Mouse (Mus musculus): ENCODE measurements around the gene Prrx2. TPM values are rescaled to one million over a fixed set of nuclear protein-coding genes. Genes with fewer than 3 reads are reported as not detected.
A peak's percentile ranks its signal among the peaks of the same experiment; 100 is the strongest.

Gene Prrx2
- total RNA-seq (2021): 1 to 10 TPM; 1.0 to 2.8 TPM

DNA sequence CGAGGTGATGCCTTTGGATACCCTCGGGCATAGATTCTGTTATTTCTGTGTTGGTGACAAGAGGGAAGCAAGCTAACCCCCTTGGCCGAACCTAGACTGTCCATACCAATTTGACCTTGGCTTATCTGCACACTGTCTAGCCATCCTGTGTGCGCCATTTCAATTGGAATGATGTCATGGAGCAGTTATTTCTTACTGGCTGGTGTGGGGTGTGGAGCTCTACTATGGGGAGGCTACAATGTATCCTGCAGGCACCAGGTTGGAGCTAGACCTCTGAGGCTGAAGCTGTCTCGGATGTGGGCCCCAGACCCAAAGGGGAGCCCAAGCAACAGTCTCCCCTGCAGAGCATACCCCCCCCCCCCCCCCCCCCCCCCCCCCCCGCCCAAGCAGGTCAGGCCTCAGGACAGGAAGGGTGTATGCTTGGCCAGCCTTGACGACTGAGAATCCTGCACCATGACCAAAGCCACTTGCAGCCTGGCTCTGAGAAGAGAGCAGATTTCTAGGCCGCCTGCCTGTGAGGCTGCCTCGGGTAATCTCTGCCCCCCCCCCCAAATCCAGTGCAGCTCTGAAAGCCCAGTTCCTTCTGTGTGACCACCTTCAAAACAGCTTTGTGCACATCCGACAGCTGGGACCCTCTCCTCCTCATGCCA, at the start of gene Prrx2:
Gene Prrx2, plus strand, starts transcription at position 600 of the 650 bp plus-strand sequence.
- intact Hi-C loops (cut with DNase I): no loop called here

DNA sequence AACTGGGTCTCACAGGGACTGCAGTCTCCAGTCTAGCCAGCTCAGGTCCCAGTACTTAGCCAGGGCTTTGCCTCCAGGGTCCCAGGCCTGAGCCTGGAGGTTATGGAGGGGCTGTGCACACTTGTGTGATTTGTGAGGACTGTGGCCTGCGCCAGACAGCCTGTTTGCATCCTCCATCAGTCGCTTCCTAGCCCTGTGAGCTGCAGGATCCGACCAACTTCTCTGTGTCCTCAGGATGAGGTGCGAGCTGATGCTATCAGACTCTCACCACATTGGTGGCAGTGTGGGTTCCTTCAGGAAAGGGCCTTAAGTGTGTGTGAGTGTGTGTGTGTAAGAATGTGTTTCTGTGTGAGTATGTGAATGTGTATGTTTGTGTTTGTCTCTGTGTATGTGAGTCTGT, 47.3 kb upstream of the Prrx2 start:
- no peak for DNase-seq (ENCODE audit: low spot score in 2 of 2)
- intact Hi-C loops (cut with DNase I): no loop called here

More for the DNA sequence above, at the start of gene Prrx2:
- no peak for DNase-seq (ENCODE audit: low spot score in 2 of 2)

DNA sequence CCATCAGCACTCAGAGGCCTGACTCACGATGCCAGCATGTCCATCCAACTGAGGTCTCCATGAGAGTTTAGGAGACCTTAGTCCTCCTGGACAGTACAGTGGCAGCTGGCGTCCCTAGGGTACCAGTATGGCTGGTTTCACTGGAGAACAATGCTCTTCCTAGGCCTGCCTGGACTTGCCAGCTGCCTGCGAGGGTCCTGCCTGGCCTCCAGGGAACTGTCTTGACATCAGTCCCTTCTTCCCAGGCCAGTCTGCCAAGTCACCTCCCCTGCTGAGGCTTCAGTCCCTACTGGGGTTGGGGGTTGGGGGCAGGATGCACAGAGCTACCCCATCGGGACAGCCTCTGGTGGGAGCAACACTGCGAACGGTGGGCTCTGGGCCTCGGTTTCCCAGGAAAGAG, 42.7 kb upstream of the Prrx2 start:
- intact Hi-C loops (cut with DNase I): loop anchor here (5.0 to 10.0 kb wide), 4 partner anchors 70 to 195 kb away; partner anchors contain the start of gene Cstad

GRCm38 (mm10) chr2:30794179-30795108, 40.3 kb upstream of the Prrx2 start:
- intact Hi-C loops (cut with DNase I): loop anchor here (2.0 to 10.0 kb wide), 6 partner anchors 72 to 354 kb away; partner anchors contain the start of gene Cstad
- DNase-seq (ENCODE audit: low spot score in 2 of 2): peak; percentile 97 to 98

More for the DNA sequence above, 42.7 kb upstream of the Prrx2 start:
- no peak for DNase-seq (ENCODE audit: low spot score in 2 of 2)

- intact Hi-C loops (cut with DNase I): loop anchor here (2.0 to 10.0 kb wide), 3 partner anchors 139 to 355 kb away; no protein-coding TSS in a partner anchor
- DNase-seq (ENCODE audit: low spot score in 2 of 2): no peak
Observed at GRCm38 (mm10) chr2:30795271-30795888, 39.4 kb upstream of the Prrx2 start.

DNA sequence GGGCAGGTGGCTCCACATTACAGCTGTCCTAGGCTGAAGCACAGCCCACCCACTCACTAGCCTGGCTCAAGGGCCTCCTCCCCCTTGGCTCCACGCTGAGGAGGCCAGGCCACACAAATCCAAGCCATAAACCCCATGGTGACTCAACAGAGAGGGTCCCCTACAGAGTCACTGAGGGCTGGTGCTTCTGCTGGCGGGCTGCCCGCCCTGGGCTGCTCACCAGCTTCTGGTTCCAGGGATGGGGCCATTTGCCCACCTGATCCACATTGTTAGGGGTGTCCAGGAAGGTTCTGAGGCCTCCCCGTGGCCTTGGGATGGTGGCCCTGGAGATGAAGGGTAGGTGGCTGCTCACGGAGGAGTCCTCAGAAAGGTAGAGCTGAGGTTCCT, 38.9 kb upstream of the Prrx2 start:
- DNase-seq (ENCODE audit: low spot score in 2 of 2): no peak
- intact Hi-C loops (cut with DNase I): loop anchor here (2.0 to 10.0 kb wide), 3 partner anchors 139 to 355 kb away; no protein-coding TSS in a partner anchor

DNA sequence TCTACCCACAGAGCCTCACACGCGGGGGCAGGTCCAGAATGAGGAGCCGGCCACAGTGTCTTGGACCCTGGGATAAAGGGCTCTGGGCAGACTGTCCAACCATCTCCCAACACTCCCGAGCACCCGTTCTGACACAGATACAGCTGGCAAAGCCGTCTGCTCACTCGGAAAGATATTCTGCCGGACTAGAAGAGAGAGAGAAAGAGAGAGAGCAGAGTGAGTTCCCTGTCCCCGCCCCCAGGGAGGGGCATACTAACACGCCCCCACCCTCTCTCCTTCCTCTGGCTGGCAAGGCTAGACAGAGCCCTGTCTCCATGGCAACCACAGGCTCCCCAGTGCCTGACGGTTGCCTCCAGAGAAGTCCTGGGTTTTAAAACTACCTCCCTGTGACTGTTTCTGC, 38.4 kb upstream of the Prrx2 start:
- peak; percentile 84 to 87 for DNase-seq (ENCODE audit: low spot score in 2 of 2)
- intact Hi-C loops (cut with DNase I): loop anchor here (10.0 kb wide), 1 partner anchor 138 kb away; no protein-coding TSS in a partner anchor

DNA sequence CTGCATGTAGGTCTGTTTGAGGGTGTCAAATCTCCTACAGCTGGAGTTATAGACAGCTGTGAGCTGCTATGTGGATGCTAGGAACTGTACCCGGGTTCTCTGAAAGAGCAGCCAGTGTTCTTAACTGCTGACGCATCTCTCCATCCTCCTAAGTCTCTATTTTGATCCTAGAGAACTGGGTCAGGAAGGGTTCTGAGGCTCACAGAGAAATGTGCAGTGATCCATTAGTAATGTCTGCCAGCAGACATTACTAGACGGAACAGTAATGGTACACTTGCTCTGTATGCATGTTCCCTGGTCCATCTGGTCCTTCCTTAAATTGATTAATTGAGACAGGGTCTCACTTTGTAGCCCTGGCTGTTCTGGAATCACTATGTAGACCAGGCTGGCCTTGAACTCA, 35.3 kb upstream of the Prrx2 start:
- DNase-seq (ENCODE audit: low spot score in 2 of 2): no peak
- intact Hi-C loops (cut with DNase I): loop anchor here (10.0 kb wide), 1 partner anchor 135 kb away; no protein-coding TSS in a partner anchor

DNA sequence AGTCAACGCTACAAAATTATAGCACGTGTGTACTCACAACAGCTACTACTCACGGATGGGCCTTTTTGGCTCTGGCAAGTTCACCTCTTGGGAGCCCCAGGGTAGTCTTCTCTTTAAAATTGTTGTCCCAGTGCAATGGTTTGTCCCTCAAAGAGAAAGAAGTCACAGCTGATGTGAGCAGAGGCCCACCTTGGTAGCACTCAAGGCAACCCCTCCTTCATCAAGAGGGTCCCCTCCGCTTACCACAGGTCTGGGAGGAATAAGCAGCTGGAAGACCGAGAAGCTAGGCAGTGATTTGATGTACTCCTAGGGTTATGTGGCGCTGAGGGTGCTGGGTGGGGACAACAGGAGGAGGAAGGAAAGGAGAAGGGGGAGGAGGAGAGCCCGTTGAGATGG, 34.1 kb upstream of the Prrx2 start:
- DNase-seq (ENCODE audit: low spot score in 2 of 2): no peak
- intact Hi-C loops (cut with DNase I): no loop called here

- peak; percentile 45 to 56 for DNase-seq (ENCODE audit: low spot score in 2 of 2)
- intact Hi-C loops (cut with DNase I): no loop called here
Observed at GRCm38 (mm10) chr2:30801067-30801852, 33.5 kb upstream of the Prrx2 start.

DNA sequence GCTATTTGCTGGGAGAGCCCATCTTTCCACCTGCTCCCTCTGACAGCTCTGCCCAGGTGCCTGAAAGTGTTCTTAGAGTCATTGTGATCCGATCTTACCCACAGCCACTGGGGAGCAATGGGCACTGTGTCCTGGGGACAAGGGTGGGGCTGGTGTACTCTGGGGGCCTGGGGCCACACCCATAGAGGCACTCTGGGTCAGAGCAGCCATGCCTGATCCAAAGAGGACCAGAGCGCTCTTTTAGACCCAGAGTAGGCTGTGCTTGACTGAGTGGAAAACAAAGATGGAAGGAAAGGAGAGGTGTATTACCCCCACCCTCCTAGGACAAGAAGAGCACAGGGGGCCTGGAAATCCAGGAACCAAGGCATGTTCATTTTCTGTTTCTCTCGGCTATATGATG, 31.2 kb upstream of the Prrx2 start, which contains the start of gene 1700001O22Rik:
Gene 1700001O22Rik, minus strand, starts transcription at position 58 of the 400 bp plus-strand sequence.
- intact Hi-C loops (cut with DNase I): no loop called here
- DNase-seq (ENCODE audit: low spot score in 2 of 2): no peak

- DNase-seq (ENCODE audit: low spot score in 2 of 2): no peak
- intact Hi-C loops (cut with DNase I): no loop called here
Observed at GRCm38 (mm10) chr2:30805983-30806382, 28.8 kb upstream of the Prrx2 start.

- DNase-seq (ENCODE audit: low spot score in 2 of 2): no peak
- intact Hi-C loops (cut with DNase I): no loop called here
Observed at GRCm38 (mm10) chr2:30807147-30807647, 27.6 kb upstream of the Prrx2 start.

DNA sequence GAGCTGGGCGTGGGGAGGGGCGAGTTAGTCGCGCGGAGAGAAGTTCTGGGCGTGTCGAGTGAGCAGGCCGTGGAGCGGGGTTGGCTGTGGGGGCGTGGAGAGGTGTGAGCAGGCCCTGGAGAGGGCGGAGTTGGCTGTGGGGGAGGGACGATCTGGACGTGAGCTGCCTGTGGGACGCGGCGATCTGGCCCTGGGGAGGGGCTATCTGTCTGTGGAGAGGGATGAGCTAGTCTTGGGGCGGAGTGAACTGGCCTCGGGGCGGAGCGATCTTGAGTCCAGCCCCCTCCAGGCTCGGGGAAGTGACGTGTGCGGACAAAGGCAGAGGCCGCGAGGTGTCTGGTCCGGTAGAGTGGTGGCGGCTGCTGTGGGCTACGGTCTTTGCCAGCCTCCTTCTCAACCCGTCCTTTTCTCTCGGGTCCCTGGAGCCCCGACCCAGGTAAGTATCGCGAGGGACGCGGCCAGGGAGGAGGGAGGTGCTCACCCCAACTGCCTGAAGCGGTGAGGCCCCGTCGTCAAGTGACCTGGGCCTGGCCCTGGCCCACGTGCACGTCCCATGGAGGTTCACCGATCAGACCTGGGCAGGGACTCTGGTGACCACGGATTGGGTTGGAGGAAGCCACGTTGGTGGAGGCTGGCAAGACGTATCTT, 27.0 kb upstream of the Prrx2 start, which contains the start of gene Ntmt1:
Gene Ntmt1, plus strand, starts transcription at position 179 of the 648 bp plus-strand sequence.
- peak; percentile 98 for DNase-seq (ENCODE audit: low spot score in 2 of 2)
- intact Hi-C loops (cut with DNase I): no loop called here

GRCm38 (mm10) chr2:30808296-30808655, 26.5 kb upstream of the Prrx2 start:
- intact Hi-C loops (cut with DNase I): no loop called here
- no peak for DNase-seq (ENCODE audit: low spot score in 2 of 2)

GRCm38 (mm10) chr2:30809503-30809902, 25.3 kb upstream of the Prrx2 start:
- no peak for DNase-seq (ENCODE audit: low spot score in 2 of 2)
- intact Hi-C loops (cut with DNase I): no loop called here

- no peak for DNase-seq (ENCODE audit: low spot score in 2 of 2)
- intact Hi-C loops (cut with DNase I): no loop called here
Observed at GRCm38 (mm10) chr2:30810573-30810972, 24.2 kb upstream of the Prrx2 start.

DNA sequence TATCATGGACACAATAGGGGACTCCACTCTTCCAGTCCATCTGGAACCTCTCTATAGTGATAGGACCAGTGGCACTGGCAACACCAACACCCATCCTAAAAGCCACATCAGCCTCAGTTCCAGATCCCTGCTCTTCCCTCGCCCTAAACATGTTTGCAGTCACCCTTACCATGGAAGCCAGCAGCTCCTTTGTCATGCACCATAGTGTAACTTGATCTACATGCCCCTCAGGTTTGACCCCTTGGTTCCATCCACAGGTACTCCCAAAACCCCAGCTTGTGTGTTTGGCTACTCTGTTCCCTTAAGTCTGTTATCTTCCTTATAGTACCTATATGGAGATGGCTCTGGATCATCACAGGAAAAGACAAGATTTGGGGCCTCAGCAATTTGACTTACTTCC, 18.4 kb upstream of the Prrx2 start:
- DNase-seq (ENCODE audit: low spot score in 2 of 2): no peak
- intact Hi-C loops (cut with DNase I): no loop called here
